In the genomic region with DNA sequence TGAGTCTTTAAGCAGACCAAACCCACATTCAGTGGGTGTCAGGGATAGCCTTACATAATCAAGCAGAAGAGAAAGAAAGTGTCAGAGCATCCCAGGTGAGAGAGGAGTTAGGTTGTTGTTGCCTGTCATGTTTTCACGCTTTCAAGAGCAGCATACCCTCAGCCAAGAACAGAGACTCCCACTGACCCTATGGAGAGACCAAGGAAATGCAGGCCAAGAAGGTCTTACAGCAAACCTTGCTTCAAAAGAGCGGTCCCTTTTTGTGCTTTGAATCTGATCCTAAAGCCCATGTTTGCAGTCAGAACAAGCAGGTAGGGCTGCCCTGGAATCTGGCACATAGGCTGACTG, we compare ENCODE assay signal across 8 mouse cellular contexts. TPM values are rescaled to one million over a fixed set of nuclear protein-coding genes. Genes with fewer than 3 reads are reported as not detected.
DNase-seq lines count a peak whose midpoint lies in the region; ATAC-seq lines count a peak whose summit lies in the region.

No protein-coding gene starts in this region.

- H3K4me2 ChIP-seq in lung, embryonic 15.5 days: peak overlapping the region; percentile 83
- peak overlapping the region; percentile 57 for H3K4me2 ChIP-seq in hindbrain, embryonic 14.5 days (replicated peaks)
- H3K4me2 ChIP-seq in liver, embryonic 15.5 days: peak overlapping the region; percentile 48

- H3K4me1 ChIP-seq in lung, embryonic 15.5 days: peaks cover 29% of the 10 kb centered on the region
- H3K4me1 ChIP-seq in hindbrain, embryonic 14.5 days (replicated peaks; ENCODE audit: control insufficient read depth, insufficient read depth, low read length): peaks cover 23% of the 10 kb centered on the region; the same call in 1 of the 2 replicates
- H3K4me1 ChIP-seq in liver, embryonic 15.5 days (replicated peaks): peaks cover 55% of the 10 kb centered on the region

- H3K4me3 ChIP-seq in lung, embryonic 15.5 days: no peak overlapping the region; the same call in 1 of the 2 replicates
- H3K4me3 ChIP-seq in hindbrain, embryonic 14.5 days (replicated peaks; ENCODE audit: low read length): peak overlapping the region; percentile 84
- no peak overlapping the region for H3K4me3 ChIP-seq in liver, embryonic 15.5 days (replicated peaks)

- no peaks in the 10 kb centered on the region for H3K27me3 ChIP-seq in lung, embryonic 15.5 days
- no peaks in the 10 kb centered on the region for H3K27me3 ChIP-seq in hindbrain, embryonic 14.5 days (ENCODE audit: control insufficient read depth, insufficient read depth, low read length)
- H3K27me3 ChIP-seq in liver, embryonic 15.5 days: no peaks in the 10 kb centered on the region

- H3K27ac ChIP-seq in lung, embryonic 15.5 days: peak overlapping the region; percentile 44; the same call in 1 of the 2 replicates
- H3K27ac ChIP-seq in hindbrain, embryonic 14.5 days: peak overlapping the region; percentile 62; the same call in 1 of the 2 replicates
- peak overlapping the region; percentile 74 for H3K27ac ChIP-seq in liver, embryonic 15.5 days (replicated peaks)

- H3K36me3 ChIP-seq in lung, embryonic 15.5 days: no peaks in the 10 kb centered on the region
- 0 out of 2 replicates have a peak, but pooled peaks cover 6% of the 10 kb centered on the region for H3K36me3 ChIP-seq in hindbrain, embryonic 14.5 days (replicated peaks; ENCODE audit: control insufficient read depth, insufficient read depth)
- H3K36me3 ChIP-seq in liver, embryonic 15.5 days (replicated peaks): no peaks in the 10 kb centered on the region

- H3K9ac ChIP-seq in lung, embryonic 15.5 days: no peak overlapping the region
- peak overlapping the region; percentile 59 for H3K9ac ChIP-seq in hindbrain, embryonic 14.5 days
- H3K9ac ChIP-seq in liver, embryonic 15.5 days: no peak overlapping the region

- H3K9me3 ChIP-seq in lung, embryonic 15.5 days: no peaks in the 10 kb centered on the region
- no peaks in the 10 kb centered on the region for H3K9me3 ChIP-seq in hindbrain, embryonic 14.5 days (ENCODE audit: control insufficient read depth, low read length)
- no peaks in the 10 kb centered on the region for H3K9me3 ChIP-seq in liver, embryonic 15.5 days (replicated peaks)

- ATAC-seq in lung, embryonic 15.5 days (ENCODE audit: borderline replicate concordance, extremely low read depth, low FRiP score, low TSS enrichment): no peak
- ATAC-seq in hindbrain, embryonic 14.5 days (ENCODE audit: low FRiP score): no peak
- ATAC-seq in liver, embryonic 15.5 days (ENCODE audit: insufficient read depth): no peak
- no peak for ATAC-seq in erythroid progenitor cell, adult 5-6 weeks (replicated peaks; ENCODE audit: low FRiP score, poor library complexity, severe bottlenecking)

- WGBS in lung, embryonic 15.5 days: 65% methylated on average over 2 of the region's 2 CpGs
- 42% methylated on average over 2 of the region's 2 CpGs for WGBS in hindbrain, embryonic 14.5 days
- 68% methylated on average over 2 of the region's 2 CpGs for WGBS in liver, embryonic 15.5 days (ENCODE audit: insufficient replicate concordance)

- DNase-seq in lung, postnatal 10 days: no peak
- DNase-seq in embryo, embryonic 10.5 days (ENCODE audit: low spot score): peak; percentile 45
- DNase-seq in hindbrain, embryonic 14.5 days (ENCODE audit: low spot score): no peak
- DNase-seq in urinary bladder, adult 18-20 months (ENCODE audit: low spot score in 2 of 2): no peak
- no peak for DNase-seq in B cell, adult 2 months

RNA-seq across cellular contexts. Expression of gene Cited2, which starts 3.3 kb away (rescaled TPM):
- 32.5 and 32.8 TPM in 2 replicates for polyA plus RNA-seq in lung, embryonic 15.5 days (2015; fragmentation: Nextera tagmentation; extraction: Ambion mirVana)
- polyA plus RNA-seq in hindbrain, embryonic 14.5 days (2014; fragmentation: Nextera tagmentation; extraction: Ambion mirVana): 82.2 and 85.3 TPM in 2 replicates
- 17.4 TPM in 2 replicates for polyA plus RNA-seq in liver, embryonic 15.5 days (2015; fragmentation: Nextera tagmentation; extraction: Ambion mirVana)
- 32.4 and 38.6 TPM in 2 replicates for total RNA-seq in erythroid progenitor cell, adult 5-6 weeks (2015; ENCODE audit: low replicate concordance)
- total RNA-seq in erythroid progenitor cell, adult 5-6 weeks (2017; ENCODE audit: low replicate concordance): 9.8 and 40.0 TPM in 2 replicates
